Mouse (Mus musculus): ENCODE results near the gene Tyro3. TPM values are rescaled to one million over a fixed set of nuclear protein-coding genes. Genes with fewer than 3 reads are reported as not detected.

Gene Tyro3
- total RNA-seq, 2 experiments from 2014 or later, result 3.5 to 4.7 TPM

GRCm38 (mm10) chr2:119857341-119857740 lies 59.8 kb downstream of the Tyro3 start:
- no peak for DNase-seq

- DNase-seq, result no peak
Measured at GRCm38 (mm10) chr2:119864484-119864883, 67.0 kb downstream of the Tyro3 start.

Other genes with a start within 250 kb of the Tyro3 start
- 1 to 10 TPM; 3.5 to 4.0 TPM for gene Nusap1, start 179.4 kb upstream of the Tyro3 start, total RNA-seq (2021)
- 1 to 10 TPM; 2.0 to 2.6 TPM for gene Oip5, start 179.3 kb upstream of the Tyro3 start, total RNA-seq (2021)
- gene Ndufaf1, start 134.9 kb upstream of the Tyro3 start, total RNA-seq (2021), result 10 to 100 TPM; 42.1 to 44.6 TPM
- gene Rtf1, start 122.7 kb upstream of the Tyro3 start, total RNA-seq (2021), result 10 to 100 TPM; 25.3 to 26.5 TPM
- gene Itpka, start 55.4 kb upstream of the Tyro3 start, total RNA-seq (2021), result 1 to 10 TPM; 3.0 to 3.2 TPM
- under 1 TPM; 0.79 to 0.86 TPM for gene Ltk, start 37.3 kb upstream of the Tyro3 start, total RNA-seq (2021)
- gene Rpap1, start 10.2 kb upstream of the Tyro3 start, total RNA-seq (2021), result 10 to 100 TPM; 13.4 to 17.8 TPM
- 10 to 100 TPM; 46.7 to 47.5 TPM for gene Mga, start 99.5 kb downstream of the Tyro3 start, total RNA-seq (2021)
- gene Mapkbp1, start 175.0 kb downstream of the Tyro3 start, total RNA-seq (2021), result 10 to 100 TPM; 14.7 to 14.8 TPM
- 1 to 10 TPM; 7.1 to 9.1 TPM for gene Jmjd7, start 229.8 kb downstream of the Tyro3 start, total RNA-seq (2021)
- gene Gm28042, start 229.8 kb downstream of the Tyro3 start, total RNA-seq (2021), result under 1 TPM; 0.72 to 0.89 TPM
- gene Pla2g4b, start 235.7 kb downstream of the Tyro3 start, total RNA-seq (2021), result 1 to 10 TPM; 1.9 to 2.3 TPM